Mouse (Mus musculus) lung, adult 2 months (tissue): Measurements from ENCODE around the gene 1700001C02Rik. TPM values are rescaled to one million over a fixed set of nuclear protein-coding genes. Genes with fewer than 3 reads are reported as not detected.

Experiments
- DNase-seq: peaks from one replicate; pipeline ENCODE4 v3.0.0; 2022
- H3K4me1 ChIP-seq: fragments of 200-500 bp; 2 replicates; pipeline ENCODE4 v1.6.1; 2011; ENCODE audit warnings: low read length; ENCODE audit not compliant: control insufficient read depth, insufficient read depth
- H3K4me3 ChIP-seq: fragments of 200-500 bp; replicated peaks from 2 replicates; pipeline ENCODE3; 2011; ENCODE audit warnings: low read depth, mild to moderate bottlenecking, control low read depth, low read length; ENCODE audit errors: extremely low read depth
- CTCF ChIP-seq: fragments of 200-500 bp; IDR thresholded peaks from 2 replicates; pipeline ENCODE4 v1.5.1; 2011; ENCODE audit warnings: mild to moderate bottlenecking, low read length, control low read depth; ENCODE audit not compliant: insufficient read depth
- POLR2A ChIP-seq: fragments of 200-500 bp; IDR thresholded peaks from 2 replicates; pipeline ENCODE4 v1.6.1; 2011; ENCODE audit warnings: low read depth, mild to moderate bottlenecking, control low read depth, low read length, borderline replicate concordance; ENCODE audit errors: extremely low read depth
- WGBS: fragments of 180-500 bp; shearing (Covaris S2); methylation state at CpG from one replicate; pipeline ENCODE4 v1.1.7; 2018; 5-methylcytosine and 5-hydroxymethylcytosine counted together
- polyA plus RNA-seq: library from polyadenylated mRNA; depleted of rRNA; stranded (reverse); fragments of >200 nt; gene quantifications from 2 replicates; pipeline ENCODE4 v1.2.3, GENCODE M21; 2012; rRNA removed

The 1700001C02Rik gene
- polyA plus RNA-seq, 1 experiment, result 25.3 TPM

- Histone ChIP-seq H3K4me3 (no peak overlapping the region), H3K4me1 (no peaks in the 10 kb centered on the region)
- no peak for DNase-seq
- TF ChIP-seq CTCF, result no peak
- no peak for TF ChIP-seq POLR2A
- WGBS, result 52% methylated on average over 7 of the region's 7 CpGs
Observed at GRCm38 (mm10) chr5:30519494-30519893, 53.6 kb downstream of the 1700001C02Rik start.

- no peak for DNase-seq
- 59% methylated on average over 10 of the region's 10 CpGs for WGBS
- Histone ChIP-seq H3K4me1 (no peaks in the 10 kb centered on the region), H3K4me3 (no peak overlapping the region)
- TF ChIP-seq CTCF (no peak), POLR2A (no peak)
Observed at GRCm38 (mm10) chr5:30520214-30520732, 54.4 kb downstream of the 1700001C02Rik start.

- TF ChIP-seq CTCF (no peak), POLR2A (no peak)
- H3K4me1 ChIP-seq, result no peaks in the 10 kb centered on the region
- DNase-seq, result no peak
- whole genome bisulfite sequencing, result 85% methylated on average over 8 of the region's 8 CpGs
- H3K4me3 ChIP-seq, result no peak overlapping the region
Observed at GRCm38 (mm10) chr5:30522406-30522805, 56.6 kb downstream of the 1700001C02Rik start.

GRCm38 (mm10) chr5:30523131-30523530, 57.3 kb downstream of the 1700001C02Rik start:
- no peaks in the 10 kb centered on the region for H3K4me1 ChIP-seq
- TF ChIP-seq CTCF (no peak), POLR2A (no peak)
- H3K4me3 ChIP-seq, result no peak overlapping the region
- 52% methylated on average over 3 of the region's 3 CpGs for WGBS
- no peak for DNase-seq

- H3K4me1 ChIP-seq, result no peaks in the 10 kb centered on the region
- WGBS, result 37% methylated on average over 3 of the region's 3 CpGs
- DNase-seq, result no peak
- no peak overlapping the region for H3K4me3 ChIP-seq
- TF ChIP-seq POLR2A, result no peak
- no peak for TF ChIP-seq CTCF
Observed at GRCm38 (mm10) chr5:30524213-30524612, 58.4 kb downstream of the 1700001C02Rik start.

- H3K4me1 ChIP-seq, result no peaks in the 10 kb centered on the region
- no peak for DNase-seq
- 25% methylated on average over 12 of the region's 12 CpGs for WGBS
- TF ChIP-seq POLR2A (no peak), CTCF (no peak)
- no peak overlapping the region for H3K4me3 ChIP-seq
Observed at GRCm38 (mm10) chr5:30525920-30526836, 60.3 kb downstream of the 1700001C02Rik start.

GRCm38 (mm10) chr5:30527129-30527528, 61.3 kb downstream of the 1700001C02Rik start:
- DNase-seq, result no peak
- Histone ChIP-seq H3K4me3 (no peak overlapping the region), H3K4me1 (no peaks in the 10 kb centered on the region)
- no peak for TF ChIP-seq CTCF
- WGBS, result 51% methylated on average over 5 of the region's 5 CpGs

GRCm38 (mm10) chr5:30528906-30529305, 63.1 kb downstream of the 1700001C02Rik start:
- Histone ChIP-seq H3K4me3 (no peak overlapping the region), H3K4me1 (no peaks in the 10 kb centered on the region)
- no peak for DNase-seq
- 35% methylated on average over 4 of the region's 4 CpGs for WGBS
- no peak for TF ChIP-seq POLR2A
- TF ChIP-seq CTCF, result no peak

Other genes with a start within 250 kb of the 1700001C02Rik start
- 20.4 and 33.5 TPM in 2 replicates for gene Selenoi, start 233.5 kb upstream of the 1700001C02Rik start, polyA plus RNA-seq
- gene Drc1, start 184.7 kb upstream of the 1700001C02Rik start, polyA plus RNA-seq, result 1.3 and 3.1 TPM in 2 replicates
- 0.26 TPM in 2 replicates for gene Otof, start 4.1 kb upstream of the 1700001C02Rik start, polyA plus RNA-seq
- gene Cib4, start 79.8 kb downstream of the 1700001C02Rik start, polyA plus RNA-seq, result 0.62 TPM in 1 of 2 replicates, not detected in the other
- gene Kcnk3, start 122.1 kb downstream of the 1700001C02Rik start, polyA plus RNA-seq, result 85.5 and 98.7 TPM in 2 replicates
- 82.9 and 97.2 TPM in 2 replicates for gene Slc35f6, start 181.9 kb downstream of the 1700001C02Rik start, polyA plus RNA-seq
- gene Cenpa, start 200.7 kb downstream of the 1700001C02Rik start, polyA plus RNA-seq, result 12.2 and 13.8 TPM in 2 replicates
- gene Dpysl5, start 245.5 kb downstream of the 1700001C02Rik start, polyA plus RNA-seq, result 5.6 and 7.9 TPM in 2 replicates